Mouse (Mus musculus) lung, postnatal 0 days (tissue): Measurements from ENCODE around the gene Nrm.

ENCODE experiments used
- CTCF ChIP-seq: IDR thresholded peaks from 2 replicates; pipeline ENCODE4 v1.5.1; 2016; ENCODE audit warnings: antibody characterized with exemption, mild to moderate bottlenecking
- EP300 ChIP-seq: IDR thresholded peaks from 2 replicates; pipeline ENCODE4 v1.6.1; 2016; ENCODE audit warnings: antibody characterized with exemption, mild to moderate bottlenecking, control low read depth

GRCm38 (mm10) chr17:35841076-35841950 lies 19.8 kb upstream of the Nrm start, which contains the start of gene Mdc1:
- TF ChIP-seq CTCF (peak; percentile 62), EP300 (peak; percentile 38; the same call in 1 of the 2 replicates)
